Mouse (Mus musculus) small intestine, adult 10 weeks (tissue): ENCODE data around the gene Atl2. TPM values are rescaled to one million over a fixed set of nuclear protein-coding genes. Genes with fewer than 3 reads are reported as not detected.

ENCODE experiments used
- polyA plus RNA-seq: library from polyadenylated mRNA; stranded (reverse); fragments of 350-450 nt; fragmentation: Illumina TruSeq; extraction: RNeasy Lipid Tissue Mini Kit (QIAGEN cat#74804); gene quantifications from one replicate; pipeline ENCODE4 v1.2.3, GENCODE M21; 2014; ENCODE audit warnings: low replicate concordance

Gene Atl2
- 391 TPM for polyA plus RNA-seq

DNA sequence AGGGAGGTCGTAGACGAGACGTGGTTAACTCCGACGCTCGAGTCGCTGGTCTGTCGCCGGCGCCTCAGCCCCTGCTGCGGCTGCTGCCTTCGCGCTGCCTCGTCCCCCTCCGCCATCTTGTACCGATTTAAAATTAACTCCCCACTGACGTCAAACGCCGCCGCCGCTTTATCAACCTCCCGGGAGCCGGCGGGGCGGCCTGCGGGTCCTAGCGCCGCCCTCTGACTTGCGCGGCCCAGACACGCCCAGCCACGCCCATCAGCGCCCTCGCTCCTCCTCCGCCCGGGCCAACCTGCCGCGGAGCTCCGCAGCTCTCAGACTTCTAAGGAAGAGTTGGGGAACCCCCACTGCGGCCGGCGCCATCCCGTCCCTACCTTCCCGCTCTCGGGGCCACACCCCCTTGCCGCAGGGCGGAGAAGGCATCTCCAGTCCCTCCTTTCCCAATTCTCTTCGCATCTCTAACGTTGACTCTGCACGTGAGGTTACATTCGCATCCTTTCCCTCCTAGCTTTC, at the start of gene Atl2:
Gene Atl2 (minus strand): TSS at position 213 of the 513 bp plus-strand sequence.

Other genes starting within 250 kb of the Atl2 start
- 12.4 TPM for gene Cyp1b1, start 181.1 kb downstream of the Atl2 start, polyA plus RNA-seq
- 88.5 TPM for gene Hnrnpll, start 166.2 kb upstream of the Atl2 start, polyA plus RNA-seq
- 239 TPM for gene Galm, start 231.3 kb upstream of the Atl2 start, polyA plus RNA-seq